In the genomic region with DNA sequence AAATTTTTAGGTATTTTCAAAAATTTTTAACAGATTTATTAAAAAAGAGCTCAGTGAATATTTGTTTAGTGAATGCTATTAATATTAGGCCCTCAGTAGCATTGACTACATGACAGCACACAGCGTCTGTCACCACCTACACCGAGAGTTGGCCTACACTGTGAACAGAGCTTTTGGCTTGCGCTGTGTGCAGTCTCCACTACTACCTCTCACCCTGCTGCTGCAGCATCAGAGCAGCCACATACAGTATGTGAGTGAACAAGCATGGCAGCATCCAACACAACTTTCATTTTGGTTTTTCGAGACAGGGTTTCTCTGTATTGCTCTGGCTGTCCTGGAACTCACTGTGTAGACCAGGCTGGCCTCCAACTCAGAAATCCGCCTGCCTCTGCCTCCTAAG, we compare ENCODE assay signal across 24 mouse cellular contexts. TPM values are rescaled to one million over a fixed set of nuclear protein-coding genes. Genes with fewer than 3 reads are reported as not detected.
DNase-seq lines count a peak whose midpoint lies in the region; ATAC-seq and TF ChIP-seq lines count a peak whose summit lies in the region.
"Had no signal": no experiment of that assay in that cellular context is flagged by ENCODE, and none has a peak within 500 bp of the region (broad histone marks: within the 10 kb centered on the region; RNA-seq: fewer than 3 reads in every experiment).

No protein-coding gene starts in this region.

- H3K4me3 ChIP-seq in layer of hippocampus, adult 2 months = no peak overlapping the region
- H3K4me3 ChIP-seq: embryonic facial prominence, embryonic 13.5 days; embryonic facial prominence, embryonic 15.5 days; erythroblast, embryonic 14.5 days; forebrain, embryonic 10.5 days; forebrain, embryonic 12.5 days had no signal

- no peak for ATAC-seq in granulocyte monocyte progenitor cell, adult 5-6 weeks (replicated peaks; ENCODE audit: poor library complexity, severe bottlenecking)
- ATAC-seq: forebrain, embryonic 14.5 days; forebrain, embryonic 16.5 days had no signal

- no peak overlapping the region for H3K27ac ChIP-seq in layer of hippocampus, adult 2 months
- H3K27ac ChIP-seq: embryonic facial prominence, embryonic 13.5 days; embryonic facial prominence, embryonic 15.5 days; forebrain, embryonic 10.5 days; forebrain, embryonic 12.5 days had no signal

- peak; percentile 11 for DNase-seq in layer of hippocampus, adult 11-12 months (ENCODE audit: low spot score)
- no peak for DNase-seq in layer of hippocampus, adult 9-10 months (ENCODE audit: low spot score)
- peak; percentile 35 for DNase-seq in layer of hippocampus, adult 2 months (ENCODE audit: low spot score in 2 of 2)
- DNase-seq in layer of hippocampus, postnatal 10 days (ENCODE audit: low spot score in 2 of 2) = no peak
- peak; percentile 35 for DNase-seq in layer of hippocampus, adult 9-11 months
- no peak for DNase-seq in kidney, postnatal 25 days
- DNase-seq: adrenal gland, adult 2 months; adrenal gland, postnatal 14 days; adrenal gland, postnatal 36 days; cerebellum, adult 11 months; cerebellum, adult 18-20 months; cerebellum, adult 8-10 months; cerebellum, adult 9-11 months; cerebellum, postnatal 14 days; cerebellum, postnatal 36 days; embryo, embryonic 11 days had no signal

- no peak; the same call in 1 of the 2 replicates for TF ChIP-seq CTCF in layer of hippocampus, adult 2 months (conservative IDR thresholded peaks at IDR 0.05)

RNA-seq across cellular contexts. Expression of a gene that starts 27.0 kb away (rescaled TPM):
- 10 to 100 TPM in 1 of 2 experiments, 1 to 10 TPM in 1; 9.8 to 10.1 TPM for total RNA-seq in layer of hippocampus, adult 2 months (2021)
- 10 to 100 TPM; 16.6 to 20.9 TPM for total RNA-seq in layer of hippocampus, postnatal 10 days (2021)
- 27.4 and 28.0 TPM in 2 replicates for total RNA-seq in granulocyte monocyte progenitor cell, adult 5-6 weeks (2014; fragmentation: Nextera tagmentation)
- total RNA-seq in granulocyte monocyte progenitor cell, adult 5-6 weeks (2017) = 25.5 and 26.5 TPM in 2 replicates

RNA-seq across cellular contexts. Expression of a gene that starts 29.8 kb away (rescaled TPM):
- total RNA-seq in layer of hippocampus, adult 2 months (2021) = 10 to 100 TPM; 51.5 to 57.1 TPM
- 10 to 100 TPM; 53.5 to 64.3 TPM for total RNA-seq in layer of hippocampus, postnatal 10 days (2021)
- 29.3 and 35.0 TPM in 2 replicates for total RNA-seq in granulocyte monocyte progenitor cell, adult 5-6 weeks (2014; fragmentation: Nextera tagmentation)
- 23.9 and 30.5 TPM in 2 replicates for total RNA-seq in granulocyte monocyte progenitor cell, adult 5-6 weeks (2017)

Comparison
In these comparisons a context has a peak if more than half of its experiments do, and no peak if none do; other contexts are left out.
1. DNase-seq: peak in layer of hippocampus, adult 11-12 months (single experiment), layer of hippocampus, adult 2 months (2 of 2) and layer of hippocampus, adult 9-11 months (single experiment); none in layer of hippocampus, adult 9-10 months (single experiment), layer of hippocampus, postnatal 10 days (0 of 2) and kidney, postnatal 25 days (0 of 2).